Mouse (Mus musculus) neural tube, embryonic 10.5 days (tissue): Measurements from ENCODE around the gene Hoxa6.

Experiments used
- DNase-seq: peaks from one replicate; pipeline ENCODE4 v3.0.0-alpha.2; 2017; ENCODE audit warnings: low spot score; ENCODE audit errors: extremely low spot score

The Hoxa6 gene

GRCm38 (mm10) chr6:52165441-52166370, 42.8 kb downstream of the Hoxa6 start:
- DNase-seq: peak; percentile 74

- DNase-seq: peak; percentile 88
Observed at GRCm38 (mm10) chr6:52164626-52165440, 43.7 kb downstream of the Hoxa6 start, which contains the start of gene Hoxa2. TSS of gene Hoxa2 (minus strand) at chr6:52164831.

- DNase-seq: peak; percentile 89
Observed at GRCm38 (mm10) chr6:52164051-52164625, 44.4 kb downstream of the Hoxa6 start.

- DNase-seq: peak; percentile 80
Observed at GRCm38 (mm10) chr6:52163366-52164031, 45.0 kb downstream of the Hoxa6 start.

- peak; percentile 78 for DNase-seq
Observed at GRCm38 (mm10) chr6:52162611-52163365, 45.7 kb downstream of the Hoxa6 start.

GRCm38 (mm10) chr6:52162093-52162380, 46.5 kb downstream of the Hoxa6 start:
- DNase-seq: no peak

GRCm38 (mm10) chr6:52161336-52162092, 47.0 kb downstream of the Hoxa6 start:
- peak; percentile 72 for DNase-seq

- peak; percentile 78 for DNase-seq
Observed at GRCm38 (mm10) chr6:52160511-52161335, 47.8 kb downstream of the Hoxa6 start.

GRCm38 (mm10) chr6:52159979-52160378, 48.5 kb downstream of the Hoxa6 start:
- DNase-seq: peak; percentile 62

- no peak for DNase-seq
Observed at GRCm38 (mm10) chr6:52159164-52159761, 49.3 kb downstream of the Hoxa6 start.

GRCm38 (mm10) chr6:52158276-52159051, 50.1 kb downstream of the Hoxa6 start, which contains the start of gene Hoxa1:
TSS of gene Hoxa1 (minus strand) at chr6:52158317.
- DNase-seq: peak; percentile 92

- DNase-seq: peak; percentile 63
Observed at GRCm38 (mm10) chr6:52157466-52158275, 50.9 kb downstream of the Hoxa6 start.

- DNase-seq: peak; percentile 48
Observed at GRCm38 (mm10) chr6:52156551-52157200, 51.8 kb downstream of the Hoxa6 start.
